Mouse (Mus musculus): ENCODE data around the gene Zg16. TPM values are rescaled to one million over a fixed set of nuclear protein-coding genes. Genes with fewer than 3 reads are reported as not detected.

Zg16 gene
- total RNA-seq, 2 experiments from 2014 or later, result not detected

DNA sequence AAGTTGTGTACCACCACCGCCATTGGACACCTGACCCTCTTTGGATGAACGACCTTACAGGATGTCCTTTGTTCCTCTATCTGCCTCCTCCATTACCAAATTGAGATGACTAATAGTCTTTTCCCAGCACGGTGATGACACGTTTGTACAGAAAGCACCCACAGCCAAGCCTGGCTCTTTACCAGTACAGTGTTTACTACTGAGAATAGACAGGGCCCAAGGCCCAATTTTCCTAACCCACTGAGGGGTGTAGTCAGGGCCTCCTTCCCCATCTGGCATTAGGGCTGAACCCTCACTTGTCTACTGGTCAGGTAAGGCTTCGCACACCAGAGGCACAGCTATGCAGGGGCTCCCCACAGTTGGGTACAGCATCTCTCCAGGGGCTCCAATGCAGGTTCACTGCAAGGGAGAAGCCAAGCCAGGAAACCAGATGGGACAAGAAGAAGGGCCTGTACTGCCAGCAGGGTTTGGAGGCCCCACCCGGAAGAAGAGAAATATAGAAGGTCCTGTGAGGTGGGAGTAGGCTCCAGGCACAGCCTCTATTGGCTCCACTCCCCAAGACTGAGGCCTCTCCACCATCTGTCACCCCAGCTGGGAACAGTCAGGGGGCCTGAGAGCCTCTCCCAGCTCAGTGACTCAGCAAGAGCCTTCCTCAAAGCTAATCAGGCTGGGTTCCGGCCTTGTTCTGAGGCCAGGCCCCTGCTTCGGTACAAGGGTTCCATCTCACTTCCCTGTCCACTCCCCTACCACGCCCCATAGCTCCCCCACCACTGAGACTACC, 78.7 kb downstream of the Zg16 start:
- peak; percentile 41 to 54 for DNase-seq (ENCODE audit: low spot score in 2 of 2)

DNA sequence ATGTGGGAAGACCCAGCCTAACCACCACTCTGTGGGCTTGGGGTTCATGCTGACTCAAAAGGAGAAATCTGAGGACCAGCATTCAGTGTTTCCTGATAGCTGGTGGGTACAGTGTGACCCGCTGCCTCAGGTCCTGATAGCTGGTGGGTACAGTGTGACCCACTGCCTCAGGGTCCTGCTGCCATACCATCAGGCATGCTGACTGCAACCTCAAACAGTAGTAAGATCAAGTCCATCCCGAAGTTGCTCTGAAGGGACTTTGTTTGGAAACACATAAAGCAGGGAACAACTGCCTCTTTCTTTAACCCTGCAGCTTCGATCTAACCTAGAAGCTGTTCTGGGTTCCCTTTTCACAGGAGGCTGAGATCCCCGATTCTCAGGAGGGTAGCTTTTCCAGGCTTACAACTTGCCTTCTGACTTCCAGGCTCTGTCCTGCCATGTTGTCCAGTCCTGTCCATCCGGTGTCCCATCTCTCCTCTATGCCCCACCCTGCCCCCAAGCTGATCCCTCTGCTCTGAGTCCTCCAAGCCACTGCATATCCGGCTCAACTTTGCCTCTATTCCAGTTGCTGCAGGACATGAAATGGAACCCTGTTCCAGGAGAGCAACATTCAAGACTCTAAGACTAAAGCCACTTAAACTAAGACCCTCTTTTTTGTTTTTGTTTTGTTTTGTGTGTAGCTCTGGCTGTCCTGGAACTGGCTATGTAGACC, 79.7 kb downstream of the Zg16 start:
- no peak for DNase-seq (ENCODE audit: low spot score in 2 of 2)

DNA sequence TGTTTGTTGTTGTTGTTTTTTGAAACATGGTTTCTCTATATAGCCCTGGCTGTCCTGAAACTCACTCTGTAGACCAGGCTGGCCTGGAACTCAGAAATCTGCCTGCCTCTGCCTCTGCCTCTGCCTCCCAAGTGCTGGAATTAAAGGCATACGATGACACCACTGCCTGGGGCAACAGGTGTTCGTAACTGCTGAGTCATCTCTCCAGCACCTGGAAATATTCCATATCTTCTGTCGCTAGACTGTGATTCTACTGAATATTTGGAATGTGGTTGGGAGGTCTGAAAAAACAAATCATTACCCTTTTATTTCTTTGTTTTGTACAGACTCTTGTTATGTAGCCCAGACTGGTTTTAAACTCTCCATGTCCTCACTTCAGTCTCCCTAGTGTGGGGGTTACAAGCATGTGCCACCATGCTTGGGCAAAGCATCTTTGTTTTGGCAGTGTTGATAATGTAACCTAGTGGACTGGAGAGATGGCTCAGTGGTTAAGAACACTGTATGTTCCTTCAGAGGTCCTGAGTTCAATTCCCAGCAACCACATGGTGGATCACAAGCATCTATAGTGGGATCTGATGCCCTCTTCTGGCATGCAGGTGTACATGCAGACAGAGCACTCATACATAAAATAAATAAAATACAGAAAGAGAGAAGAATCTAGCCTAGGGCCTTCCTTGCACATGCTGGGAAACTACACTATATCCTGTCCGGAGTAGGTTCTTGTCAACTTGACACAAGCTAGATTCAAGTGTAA, 82.8 kb downstream of the Zg16 start:
- no peak for DNase-seq (ENCODE audit: low spot score in 2 of 2)

DNA sequence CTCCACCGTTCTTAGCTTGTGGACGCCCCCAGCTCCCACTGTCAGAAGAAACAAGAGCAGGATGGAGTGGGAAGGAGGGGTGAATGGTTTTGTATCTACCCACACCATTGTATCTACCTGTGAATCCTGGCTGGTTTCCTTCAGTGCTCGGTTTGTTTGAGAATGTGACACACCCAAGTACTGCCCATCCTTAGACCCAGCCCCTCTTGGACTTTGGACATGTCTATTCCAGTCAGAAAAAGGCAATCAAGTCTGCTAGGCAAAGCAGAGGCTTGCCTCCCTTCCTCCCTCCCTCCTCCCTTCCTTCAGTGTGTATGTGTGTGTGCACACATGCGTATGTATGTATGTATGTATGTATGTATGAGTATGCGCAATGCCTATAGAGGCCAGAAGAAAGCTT, 83.5 kb downstream of the Zg16 start:
- no peak for DNase-seq (ENCODE audit: low spot score in 2 of 2)

Small RNA genes lying within 50 kb of the gene (microRNA-seq; reads per million reads assigned to microRNA genes)
- gene Gm44343 (ENCODE audit: borderline number of aligned reads in 2 of 2), result 0 reads per million in 2 experiments

Other genes starting within 250 kb of the Zg16 start
- gene Doc2a, start 239.9 kb downstream of the Zg16 start, total RNA-seq (2021), result under 1 TPM; 0.13 to 0.50 TPM
- gene Hirip3, start 225.4 kb downstream of the Zg16 start, total RNA-seq (2021), result 10 to 100 TPM in 1 of 2 experiments, 1 to 10 TPM in 1; 9.8 to 11.8 TPM
- 10 to 100 TPM; 38.4 to 42.5 TPM for gene Ino80e, start 225.0 kb downstream of the Zg16 start, total RNA-seq (2021)
- 10 to 100 TPM; 67.1 to 70.6 TPM for gene Taok2, start 202.6 kb downstream of the Zg16 start, total RNA-seq (2021)
- 10 to 100 TPM; 30.7 to 32.8 TPM for gene Tmem219, start 164.4 kb downstream of the Zg16 start, total RNA-seq (2021)
- gene Kctd13, start 158.4 kb downstream of the Zg16 start, total RNA-seq (2021), result 10 to 100 TPM; 18.7 to 21.8 TPM
- gene Asphd1, start 137.7 kb downstream of the Zg16 start, total RNA-seq (2021), result 1 to 10 TPM; 1.6 to 1.7 TPM
- gene Sez6l2, start 136.8 kb downstream of the Zg16 start, total RNA-seq (2021), result 10 to 100 TPM; 46.6 to 84.4 TPM
- gene Cdipt, start 111.4 kb downstream of the Zg16 start, total RNA-seq (2021), result 10 to 100 TPM; 75.0 to 82.1 TPM
- gene Cdiptos, start 111.2 kb downstream of the Zg16 start, total RNA-seq (2021), result under 1 TPM; 0.42 to 0.70 TPM
- gene Mvp, start 72.7 kb downstream of the Zg16 start, total RNA-seq (2021), result 100 to 1,000 TPM in 1 of 2 experiments, 10 to 100 TPM in 1; 92.6 to 135 TPM
- gene Pagr1b, start 70.8 kb downstream of the Zg16 start, total RNA-seq (2021), result 1 to 10 TPM; 1.3 to 3.0 TPM
- 10 to 100 TPM in 1 of 2 experiments, 1 to 10 TPM in 1; 5.5 to 16.5 TPM for gene Pagr1a, start 70.0 kb downstream of the Zg16 start, total RNA-seq (2021)
- 10 to 100 TPM; 12.9 to 27.0 TPM for gene Gm42742, start 66.2 kb downstream of the Zg16 start, total RNA-seq (2021)
- 1 to 10 TPM; 3.7 to 4.4 TPM for gene Prrt2, start 66.1 kb downstream of the Zg16 start, total RNA-seq (2021)
- 100 to 1,000 TPM in 1 of 2 experiments, 10 to 100 TPM in 1; 86.0 to 132 TPM for gene Maz, start 60.3 kb downstream of the Zg16 start, total RNA-seq (2021)
- 1 to 10 TPM; 1.7 to 2.4 TPM for gene Kif22, start 44.9 kb downstream of the Zg16 start, total RNA-seq (2021)
- gene AI467606, start 4.0 kb upstream of the Zg16 start, total RNA-seq (2021), result 1 to 10 TPM in 1 of 2 experiments, under 1 TPM in 1; 0.96 to 1.6 TPM
- gene Qprt, start 34.9 kb upstream of the Zg16 start, total RNA-seq (2021), result under 1 TPM; 0.30 to 0.51 TPM
- 1 to 10 TPM in 1 of 2 experiments, under 1 TPM in 1; 0.89 to 1.3 TPM for gene Spn, start 50.5 kb upstream of the Zg16 start, total RNA-seq (2021)
- 10 to 100 TPM; 51.6 to 62.3 TPM for gene Cd2bp2, start 108.7 kb upstream of the Zg16 start, total RNA-seq (2021)
- gene Tbc1d10b, start 121.1 kb upstream of the Zg16 start, total RNA-seq (2021), result 10 to 100 TPM; 43.3 to 47.5 TPM
- 10 to 100 TPM in 1 of 2 experiments, under 1 TPM in 1; 0.66 to 16.3 TPM for gene Mylpf, start 121.6 kb upstream of the Zg16 start, total RNA-seq (2021)
- gene Zfp553, start 145.7 kb upstream of the Zg16 start, total RNA-seq (2021), result 10 to 100 TPM; 12.6 to 14.8 TPM
- gene Sept1, start 145.8 kb upstream of the Zg16 start, total RNA-seq (2021), result 1 to 10 TPM; 7.8 to 8.7 TPM
- gene Zfp771, start 156.9 kb upstream of the Zg16 start, total RNA-seq (2021), result 10 to 100 TPM; 23.6 to 29.6 TPM
- 10 to 100 TPM; 27.9 to 29.5 TPM for gene Dctpp1, start 173.4 kb upstream of the Zg16 start, total RNA-seq (2021)
- gene Sephs2, start 186.7 kb upstream of the Zg16 start, total RNA-seq (2021), result 10 to 100 TPM; 86.4 to 88.8 TPM
- 1 to 10 TPM; 1.7 to 4.0 TPM for gene Itgal, start 208.9 kb upstream of the Zg16 start, total RNA-seq (2021)